Mouse (Mus musculus): ENCODE data around the gene Olfr1339.

The Olfr1339 gene

GRCm38 (mm10) chr4:118731875-118732274 is at the start of gene Olfr1339:
Olfr1339 (plus strand) TSS chr4:118732175.
- no peak for DNase-seq

GRCm38 (mm10) chr4:118687086-118687485 is 44.9 kb upstream of the Olfr1339 start:
- no peak for DNase-seq

GRCm38 (mm10) chr4:118692412-118692973 is 39.5 kb upstream of the Olfr1339 start, which contains the start of gene Olfr1342:
Olfr1342 (minus strand) TSS chr4:118692756.
- DNase-seq: no peak

GRCm38 (mm10) chr4:118693812-118694211 is 38.2 kb upstream of the Olfr1339 start:
- DNase-seq: no peak

- no peak for DNase-seq
These were observed 28.8 kb upstream of the Olfr1339 start, which contains the start of gene Olfr1341 for GRCm38 (mm10) chr4:118703223-118703622. Olfr1341 (plus strand) TSS chr4:118703523.

- DNase-seq: no peak
These were observed 23.9 kb upstream of the Olfr1339 start for GRCm38 (mm10) chr4:118708086-118708485.

- DNase-seq: no peak
These were observed 20.3 kb upstream of the Olfr1339 start for GRCm38 (mm10) chr4:118711656-118712055.

- no peak for DNase-seq
These were observed 12.1 kb upstream of the Olfr1339 start, which contains the start of gene Olfr1340 for GRCm38 (mm10) chr4:118719838-118720237. Olfr1340 (plus strand) TSS chr4:118720138.

- DNase-seq: no peak
These were observed 10.1 kb upstream of the Olfr1339 start for GRCm38 (mm10) chr4:118721742-118722483.

- no peak for DNase-seq
These were observed 7.6 kb downstream of the Olfr1339 start for GRCm38 (mm10) chr4:118739574-118739973.

- DNase-seq: no peak
These were observed 9.2 kb downstream of the Olfr1339 start for GRCm38 (mm10) chr4:118740988-118741698.

- no peak for DNase-seq
These were observed 9.9 kb downstream of the Olfr1339 start for GRCm38 (mm10) chr4:118741881-118742280.

GRCm38 (mm10) chr4:118758637-118759036 is 26.7 kb downstream of the Olfr1339 start, which contains the start of gene Olfr1338:
Olfr1338 (minus strand) TSS chr4:118758737.
- DNase-seq: no peak

- no peak for DNase-seq
These were observed 50.5 kb downstream of the Olfr1339 start, which contains the start of gene Olfr1337 for GRCm38 (mm10) chr4:118782486-118782885. Olfr1337 (minus strand) TSS chr4:118782586.

Data from cerebellum, adult 18-20 months (tissue).